Mouse (Mus musculus): ENCODE measurements at regions not wholly inside any gene's neighbourhood (a gene's known extent, or its start where the extent isn't known, plus 50 kb on each side); places are given as distances from the start of the nearest gene placed in this dataset.

DNA sequence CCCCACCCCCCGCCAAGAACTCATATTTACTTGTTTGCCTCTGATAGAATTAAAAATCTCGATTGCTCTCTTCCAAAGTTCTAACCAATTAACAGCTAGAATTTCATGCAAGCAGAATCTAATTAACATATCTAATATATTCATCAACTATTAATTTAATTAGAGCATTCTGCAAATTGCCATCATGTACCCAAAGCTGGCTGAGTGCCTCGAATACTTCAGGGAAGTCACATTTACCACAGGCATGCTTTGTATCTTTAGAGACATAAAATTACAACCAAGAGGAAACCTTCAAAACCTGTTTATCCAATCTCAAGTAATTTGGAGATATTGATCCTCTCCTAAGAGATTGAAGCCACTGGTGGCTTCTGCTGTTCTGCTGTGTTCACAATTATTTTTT lies 401.6 kb upstream of the Nmur2 start:
- in situ Hi-C loops (cut with MboI; ENCODE audit: unreplicated experiment in 2 of 2): no loop called here

DNA sequence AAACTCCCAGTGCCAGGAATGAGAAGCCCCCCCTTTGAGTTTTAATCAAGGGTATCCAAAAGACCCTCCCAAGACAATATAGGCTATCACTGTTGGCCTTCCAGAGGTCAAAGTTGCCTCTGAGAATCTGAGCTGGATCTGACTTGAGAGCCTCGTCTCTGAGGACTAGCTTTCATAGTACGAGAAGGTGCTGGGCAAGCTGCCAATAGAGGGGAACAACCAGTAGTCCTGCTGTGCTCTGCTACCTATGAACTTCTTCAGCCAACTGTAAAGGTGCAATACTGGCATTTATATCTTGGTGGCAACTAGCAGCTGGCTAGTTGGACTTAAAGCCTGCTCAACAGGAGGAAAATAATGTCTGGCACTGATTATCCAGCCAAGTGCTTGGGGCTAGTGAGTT lies 400.3 kb upstream of the Nmur2 start:
- in situ Hi-C loops (cut with MboI; ENCODE audit: unreplicated experiment in 2 of 2): no loop called here

DNA sequence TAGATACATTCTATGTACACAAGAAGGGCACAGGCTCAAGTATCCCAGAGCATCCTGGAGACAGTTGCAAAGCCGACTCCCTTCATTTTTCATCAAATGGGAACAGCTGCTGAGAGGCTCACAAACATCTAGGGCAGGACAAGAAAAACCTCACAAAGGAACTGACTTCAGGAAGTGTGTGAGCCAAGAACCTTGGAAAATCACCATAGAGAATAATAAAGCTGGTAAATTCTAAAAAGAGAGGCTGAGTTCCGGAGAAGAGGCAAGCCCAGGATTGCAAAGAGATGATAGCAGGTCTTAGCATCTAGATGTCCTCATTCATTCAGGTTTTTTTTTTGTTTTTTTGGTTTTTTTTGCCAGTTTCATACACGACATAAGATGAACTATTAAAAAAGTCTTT lies 390.3 kb upstream of the Nmur2 start:
- in situ Hi-C loops (cut with MboI; ENCODE audit: unreplicated experiment in 2 of 2): no loop called here

DNA sequence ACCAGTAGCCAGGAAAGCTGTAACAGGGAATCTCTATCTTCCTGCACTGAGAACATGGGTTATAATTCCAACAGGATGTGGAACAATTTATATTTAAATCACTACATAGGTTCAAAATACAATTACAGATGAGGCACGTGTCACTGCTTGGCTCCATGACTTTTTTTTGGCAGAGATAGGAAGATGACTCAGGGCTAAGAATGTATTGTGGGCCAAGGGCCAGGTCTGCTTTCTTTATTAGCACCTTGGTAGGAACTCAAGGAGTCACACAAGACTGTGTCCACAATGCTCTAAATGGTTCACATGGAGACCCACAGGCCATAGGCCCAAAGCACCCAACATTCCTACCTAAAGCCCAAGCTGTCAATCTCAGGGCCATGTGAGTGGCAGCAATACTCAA lies 344.0 kb upstream of the Nmur2 start:
- in situ Hi-C loops (cut with MboI; ENCODE audit: unreplicated experiment in 2 of 2): no loop called here

DNA sequence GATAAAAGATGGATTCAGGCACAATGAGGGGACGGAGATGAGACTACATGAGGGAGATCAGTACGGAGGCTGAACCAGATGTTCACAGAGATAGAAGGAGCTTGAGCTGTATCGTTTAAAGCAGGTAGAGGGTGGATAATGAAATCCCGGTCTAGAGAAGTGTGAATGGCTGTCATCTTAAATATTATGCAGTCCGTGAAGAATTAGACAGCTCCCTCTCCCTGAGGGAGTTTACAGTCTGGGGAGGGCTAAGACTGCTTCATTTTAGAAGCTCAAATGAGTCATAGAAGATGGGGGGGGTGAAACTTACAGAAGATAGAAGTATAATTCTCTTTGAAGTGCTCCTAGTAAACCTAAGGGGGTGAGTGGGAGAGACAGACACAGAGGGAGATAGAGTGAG lies 336.7 kb upstream of the Nmur2 start:
- in situ Hi-C loops (cut with MboI; ENCODE audit: unreplicated experiment in 2 of 2): no loop called here

DNA sequence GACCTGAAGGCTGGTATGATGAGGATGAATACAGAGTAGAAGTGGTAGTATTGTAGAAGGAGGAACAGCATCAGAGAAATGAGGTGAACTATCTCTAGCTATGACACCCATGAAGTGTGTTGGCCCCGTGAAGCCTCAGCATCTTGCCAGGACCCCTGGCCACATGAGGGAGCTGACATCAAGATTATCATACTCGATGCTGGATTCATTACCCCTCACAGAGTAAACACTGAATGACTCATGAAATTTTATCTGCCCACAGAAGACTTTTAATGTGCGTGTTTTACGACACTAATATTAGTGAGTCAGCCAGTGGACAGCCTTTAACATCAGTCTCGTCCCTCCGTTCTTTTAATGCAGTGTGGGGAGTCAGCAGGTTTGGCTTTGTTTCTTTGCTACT lies 333.5 kb upstream of the Nmur2 start:
- in situ Hi-C loops (cut with MboI; ENCODE audit: unreplicated experiment in 2 of 2): no loop called here

DNA sequence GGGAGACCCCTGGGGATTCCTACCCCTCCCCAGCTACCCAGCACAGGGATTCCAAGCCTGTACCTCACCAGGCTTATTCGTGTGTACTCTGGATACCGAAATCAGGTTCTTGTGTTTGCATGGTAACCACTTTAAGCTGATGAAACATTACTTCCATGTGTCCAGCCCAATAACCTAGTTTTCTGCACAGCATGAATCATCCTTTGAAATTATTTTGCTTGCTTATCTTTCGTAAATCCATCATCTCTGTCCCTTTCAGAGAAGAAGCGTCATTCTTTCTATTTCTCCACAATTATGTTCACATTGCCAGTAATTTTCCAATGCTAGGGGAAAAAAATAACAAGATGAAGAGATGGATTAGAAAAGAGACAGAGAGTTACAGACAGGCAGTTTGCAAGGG lies 332.8 kb upstream of the Nmur2 start:
- in situ Hi-C loops (cut with MboI; ENCODE audit: unreplicated experiment in 2 of 2): no loop called here

DNA sequence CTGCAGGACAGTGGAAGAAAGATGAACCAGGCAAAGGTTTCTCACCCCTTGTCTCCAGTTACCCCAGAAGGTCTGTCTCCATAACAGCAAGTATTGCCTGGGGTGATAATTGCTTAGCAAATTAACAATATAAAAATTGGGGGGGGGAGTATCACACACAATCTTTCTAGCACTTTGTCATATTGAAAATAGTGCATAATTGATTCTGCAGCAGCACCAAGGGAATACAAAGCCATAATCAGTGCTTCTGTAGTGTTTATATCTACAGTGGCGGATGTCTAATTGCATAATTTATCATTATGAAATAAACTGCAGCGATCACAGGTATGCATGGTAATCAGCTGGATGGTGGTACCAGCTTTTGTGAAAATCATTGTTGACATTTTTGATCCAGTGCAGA lies 316.9 kb upstream of the Nmur2 start:
- in situ Hi-C loops (cut with MboI; ENCODE audit: unreplicated experiment in 2 of 2): no loop called here

DNA sequence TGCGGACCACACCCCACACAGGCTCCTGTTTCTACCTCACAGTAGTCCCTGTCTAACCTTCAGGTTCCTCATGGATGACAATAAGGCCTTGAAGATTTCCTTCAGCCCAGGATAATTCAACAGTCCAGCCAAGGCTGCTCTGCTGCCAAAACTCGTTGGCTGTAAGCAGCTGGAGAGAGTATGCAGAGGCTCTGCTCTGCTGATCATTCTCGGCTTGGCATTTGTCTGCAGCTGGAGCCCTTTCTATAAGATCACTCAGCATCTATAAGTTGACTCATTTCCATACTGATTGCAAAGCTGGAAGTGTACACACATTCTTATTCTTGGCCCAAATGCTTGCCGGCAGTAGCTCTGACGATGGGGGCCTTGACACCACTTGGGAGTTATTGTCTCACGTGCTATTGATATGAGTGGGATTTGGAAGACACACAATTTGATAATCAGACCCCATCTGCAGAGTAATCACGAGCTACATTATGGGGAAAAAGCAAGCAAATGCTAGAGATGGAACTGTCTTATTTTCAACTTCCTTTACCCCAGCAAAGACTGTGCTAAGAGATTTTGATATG lies 311.1 kb upstream of the Nmur2 start:
- in situ Hi-C loops (cut with MboI; ENCODE audit: unreplicated experiment in 2 of 2): no loop called here

DNA sequence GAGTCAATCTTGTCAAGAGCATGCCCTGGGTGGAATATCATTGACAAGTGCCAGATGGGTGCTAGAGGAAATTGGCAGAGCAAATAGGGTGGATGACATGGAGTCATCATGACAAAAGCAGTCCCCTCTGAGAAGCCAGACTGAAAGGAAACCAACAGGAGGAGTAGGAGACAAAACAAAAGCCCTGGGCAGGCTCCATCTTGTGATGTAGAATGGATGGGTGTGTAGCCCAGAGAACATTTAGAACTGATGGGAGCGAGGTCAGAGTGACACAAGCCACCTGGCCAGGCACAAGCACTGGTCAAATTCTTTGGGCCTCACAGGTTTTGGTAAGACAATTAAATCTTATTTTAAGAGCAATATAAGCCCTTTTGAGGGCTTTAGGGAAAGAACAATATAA lies 310.4 kb upstream of the Nmur2 start:
- in situ Hi-C loops (cut with MboI; ENCODE audit: unreplicated experiment in 2 of 2): no loop called here

DNA sequence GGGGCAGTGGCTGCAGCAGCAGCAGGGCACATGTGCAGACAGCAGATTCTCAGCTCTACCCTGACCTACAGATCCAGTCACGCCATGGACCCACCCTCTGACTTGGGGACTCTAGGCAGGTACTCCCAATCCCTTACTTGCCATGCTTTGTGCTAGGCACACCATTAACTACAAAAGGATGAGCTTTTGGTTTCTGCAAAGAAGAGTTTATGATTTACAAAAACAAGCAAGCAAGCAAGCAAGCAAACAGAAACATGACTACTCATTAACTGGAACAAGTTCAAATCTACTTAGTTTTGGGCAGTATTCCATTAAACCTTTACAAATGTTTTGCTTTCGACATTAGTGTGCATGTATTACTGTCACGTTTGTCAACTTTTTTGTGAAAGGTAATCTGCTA lies 309.0 kb upstream of the Nmur2 start:
- in situ Hi-C loops (cut with MboI; ENCODE audit: unreplicated experiment in 2 of 2): no loop called here

DNA sequence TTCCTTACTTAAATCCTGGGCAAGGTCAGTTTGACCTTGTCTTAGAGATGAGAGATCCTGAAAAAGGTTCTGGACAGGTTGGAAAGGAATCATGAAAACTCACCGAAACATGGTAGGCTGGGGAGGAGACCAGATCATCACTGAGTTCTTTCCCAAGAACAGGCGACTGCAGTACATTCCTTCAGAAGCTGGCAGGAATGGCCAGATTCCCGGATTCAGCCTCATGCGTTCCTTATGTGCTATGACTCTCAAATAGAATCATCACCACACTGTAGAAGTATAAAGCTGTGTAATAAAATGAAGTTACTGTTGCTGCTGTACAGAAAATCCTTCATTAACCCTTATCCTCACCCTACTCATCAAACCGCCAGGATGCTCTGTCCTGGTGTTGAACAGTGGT lies 307.6 kb upstream of the Nmur2 start:
- in situ Hi-C loops (cut with MboI; ENCODE audit: unreplicated experiment in 2 of 2): no loop called here

DNA sequence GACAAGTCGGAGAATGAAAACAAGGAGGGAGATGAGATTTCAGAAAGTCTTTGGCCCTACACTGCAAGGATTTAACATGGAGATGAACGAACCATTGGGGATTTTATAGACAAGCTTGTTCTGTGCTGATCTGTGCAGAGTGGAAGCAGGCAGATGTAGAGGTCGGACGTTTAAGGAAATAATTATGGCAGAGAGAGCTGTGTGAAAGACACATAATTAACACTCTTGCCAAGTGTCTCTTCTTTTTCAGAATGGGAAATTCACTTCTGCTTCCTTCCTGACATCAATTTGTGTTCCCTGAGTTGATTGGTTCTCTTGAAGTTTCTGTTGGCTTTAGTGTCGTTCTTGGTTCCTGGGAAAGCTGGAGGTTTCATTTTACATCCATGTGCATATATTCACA lies 302.3 kb upstream of the Nmur2 start:
- in situ Hi-C loops (cut with MboI; ENCODE audit: unreplicated experiment in 2 of 2): no loop called here

DNA sequence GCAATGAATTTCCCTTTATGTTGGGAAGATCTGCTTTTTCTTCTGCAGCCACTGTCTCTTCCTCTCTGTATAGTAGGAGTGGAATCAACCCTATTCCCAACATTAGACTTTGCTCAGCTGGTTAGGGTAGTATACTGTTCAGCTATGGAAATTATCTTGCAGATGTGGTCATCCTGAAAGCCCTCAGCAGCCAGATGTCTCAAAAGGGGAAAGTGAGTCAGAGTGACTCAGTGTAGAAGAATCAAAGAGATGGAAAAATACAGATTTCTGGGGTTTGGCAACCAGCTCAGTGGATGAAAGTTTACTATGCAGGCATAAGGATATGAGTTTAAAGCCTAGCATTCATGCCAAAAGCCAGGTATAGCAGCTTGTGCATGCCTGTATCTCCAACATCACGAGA lies 300.9 kb upstream of the Nmur2 start:
- in situ Hi-C loops (cut with MboI; ENCODE audit: unreplicated experiment in 2 of 2): no loop called here

DNA sequence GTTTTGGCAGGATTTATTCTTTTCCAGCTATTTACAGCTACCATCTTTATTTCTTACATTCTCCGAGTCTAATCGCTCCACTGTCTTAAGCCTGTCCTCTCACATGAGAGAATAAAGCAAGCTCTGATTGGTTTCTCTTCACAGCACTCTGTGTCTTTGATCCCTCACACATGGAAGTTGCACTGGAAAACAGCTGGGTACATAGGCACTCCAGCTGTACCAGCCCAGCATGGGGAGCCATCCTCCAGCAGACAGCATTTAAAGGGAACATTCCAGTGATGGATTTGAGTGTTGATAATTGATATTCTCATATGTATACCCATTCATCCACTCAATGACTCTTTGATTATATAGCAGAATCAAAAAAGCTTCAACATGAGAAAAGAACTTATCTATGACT lies 300.2 kb upstream of the Nmur2 start:
- in situ Hi-C loops (cut with MboI; ENCODE audit: unreplicated experiment in 2 of 2): no loop called here

DNA sequence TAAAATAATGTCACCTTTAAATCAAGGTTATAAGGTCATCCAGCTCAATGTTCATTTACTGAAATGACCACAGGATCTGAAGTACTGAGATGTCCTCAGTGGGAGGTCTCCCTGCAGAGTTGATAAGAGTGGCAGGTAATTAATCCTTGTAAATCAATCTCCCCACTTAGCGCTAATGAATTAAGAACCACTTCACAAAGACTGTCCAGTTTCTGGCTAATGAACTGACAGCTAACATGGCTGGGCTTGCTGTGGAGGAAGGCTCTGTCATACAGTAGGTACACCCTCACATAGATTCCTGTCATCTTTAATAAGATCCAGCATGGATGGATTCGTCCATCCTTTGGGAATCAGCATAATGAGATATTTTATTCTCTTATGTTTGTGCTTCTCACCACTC lies 297.7 kb upstream of the Nmur2 start:
- in situ Hi-C loops (cut with MboI; ENCODE audit: unreplicated experiment in 2 of 2): no loop called here

DNA sequence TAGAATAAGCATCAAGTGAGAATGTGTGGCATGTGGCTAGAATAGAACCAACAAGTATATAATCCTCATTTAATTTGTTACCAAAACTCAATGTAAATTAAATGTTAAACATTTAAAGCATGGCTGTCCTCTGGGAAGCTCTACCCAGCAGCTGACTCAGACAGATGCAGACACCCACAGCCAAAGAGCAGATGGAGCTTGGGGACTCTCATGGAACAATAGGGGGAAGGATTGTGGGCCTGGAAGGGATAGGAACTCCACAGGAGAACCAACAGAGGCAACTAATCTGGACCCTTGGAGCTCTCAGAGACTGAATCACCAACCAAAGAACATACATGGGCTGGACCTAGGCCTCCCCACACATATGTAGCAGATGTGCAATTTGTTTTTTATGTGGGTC lies 295.1 kb upstream of the Nmur2 start:
- in situ Hi-C loops (cut with MboI; ENCODE audit: unreplicated experiment in 2 of 2): no loop called here

DNA sequence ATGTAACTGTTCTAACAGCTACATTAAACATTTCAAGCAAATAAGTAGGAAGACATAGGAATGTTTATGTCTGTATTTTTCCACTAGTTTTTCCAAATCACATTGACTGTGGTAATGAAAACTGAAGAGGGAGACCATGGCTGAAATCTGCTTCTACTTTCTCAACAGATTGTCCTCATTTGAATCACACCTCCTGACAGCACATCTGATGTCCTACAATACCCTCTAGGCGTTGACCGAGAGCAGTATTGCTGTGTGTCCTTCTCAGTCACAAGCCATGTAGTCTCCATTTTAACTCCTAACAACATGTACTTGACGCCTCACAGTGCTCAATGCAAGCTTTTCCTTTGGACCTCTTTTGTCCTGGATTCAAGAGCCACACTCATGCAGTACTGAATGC lies 279.5 kb upstream of the Nmur2 start:
- in situ Hi-C loops (cut with MboI; ENCODE audit: unreplicated experiment in 2 of 2): no loop called here

DNA sequence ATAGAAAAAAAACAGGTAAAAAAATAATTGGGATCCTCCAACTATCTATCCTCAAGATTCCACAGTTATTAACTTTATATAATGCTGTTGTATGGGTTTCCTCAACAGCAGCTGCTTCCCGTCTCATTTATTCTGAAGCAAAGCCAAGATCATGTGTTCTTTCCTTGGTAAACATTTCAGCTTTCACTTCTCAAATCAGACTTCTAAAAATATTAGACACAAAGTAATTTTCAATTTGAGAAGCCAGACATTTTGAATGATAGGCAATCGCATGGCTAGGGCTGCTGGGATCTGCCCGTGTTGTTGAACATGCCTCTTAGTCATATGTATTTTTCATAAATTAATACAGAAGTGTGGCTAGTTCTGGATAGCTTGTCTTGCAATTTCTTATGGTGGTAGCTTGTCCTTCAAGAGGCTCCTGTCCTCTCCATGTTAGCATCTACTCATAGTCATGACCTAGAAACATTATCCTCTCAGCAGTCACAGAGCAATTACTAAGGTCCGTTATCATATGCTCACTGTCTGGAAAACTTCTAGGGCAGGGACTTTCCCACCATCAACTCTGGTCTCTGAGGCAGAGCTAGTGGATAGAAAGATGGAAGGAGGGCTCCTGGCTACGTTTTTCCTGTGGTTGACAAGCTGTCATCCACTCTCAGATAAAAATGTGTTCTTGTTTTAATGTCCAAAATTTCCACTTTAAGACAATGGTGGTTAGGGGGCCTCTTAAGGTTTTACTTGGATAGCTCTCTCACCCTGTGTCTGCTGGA lies 274.6 kb upstream of the Nmur2 start:
- in situ Hi-C loops (cut with MboI; ENCODE audit: unreplicated experiment in 2 of 2): no loop called here

DNA sequence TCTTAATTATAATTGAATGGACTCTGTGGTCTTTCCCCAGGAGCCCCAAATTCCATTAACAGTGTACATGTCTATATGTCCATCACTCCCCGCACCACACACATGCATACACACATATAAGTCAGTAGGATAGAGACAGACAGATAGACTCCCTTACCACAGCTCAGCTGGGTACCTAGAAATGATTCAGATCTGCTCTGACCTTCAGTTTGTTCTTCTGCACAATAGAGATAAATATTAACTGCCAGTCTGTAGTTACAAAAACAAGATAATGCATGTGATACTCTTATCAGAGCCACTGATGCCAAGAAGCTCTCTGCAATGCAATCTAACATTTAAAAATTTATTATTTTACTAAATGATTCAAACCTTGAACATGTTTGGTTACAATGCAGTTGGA lies 268.7 kb upstream of the Nmur2 start:
- in situ Hi-C loops (cut with MboI; ENCODE audit: unreplicated experiment in 2 of 2): no loop called here

DNA sequence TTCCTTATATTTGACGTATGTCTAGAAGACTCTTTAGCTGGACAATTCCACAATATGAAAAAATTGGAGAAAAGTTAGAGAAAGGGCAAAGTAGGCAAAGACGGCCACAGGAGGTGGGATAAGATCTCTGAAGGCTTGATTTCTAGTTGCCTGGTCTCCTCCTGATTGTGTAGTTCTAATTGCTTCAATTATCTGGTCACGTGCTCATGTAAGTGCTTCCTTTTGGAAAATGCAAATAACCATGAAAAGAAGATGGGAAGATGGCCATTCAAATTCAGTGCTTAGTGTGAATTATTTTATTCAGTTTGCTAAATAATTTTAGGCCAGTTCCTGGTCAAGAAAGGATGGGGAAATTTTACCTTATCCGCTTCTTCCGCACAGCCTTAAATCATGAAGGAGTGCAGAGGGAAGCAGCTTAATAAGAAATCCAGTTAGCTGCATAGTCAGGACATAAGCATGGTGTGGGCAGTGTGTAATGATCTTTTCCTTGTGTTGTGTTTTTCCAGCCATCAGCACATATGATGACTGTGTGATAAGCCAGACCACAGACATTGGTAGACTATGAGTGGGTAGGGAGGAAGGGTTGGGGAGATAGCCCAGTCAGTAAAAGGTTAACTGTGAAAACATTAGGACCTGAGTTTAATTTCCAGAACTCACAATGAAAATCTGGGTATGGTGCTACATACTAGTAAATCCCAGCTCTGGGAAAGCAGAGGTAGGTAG lies 267.7 kb upstream of the Nmur2 start:
- in situ Hi-C loops (cut with MboI; ENCODE audit: unreplicated experiment in 2 of 2): no loop called here

DNA sequence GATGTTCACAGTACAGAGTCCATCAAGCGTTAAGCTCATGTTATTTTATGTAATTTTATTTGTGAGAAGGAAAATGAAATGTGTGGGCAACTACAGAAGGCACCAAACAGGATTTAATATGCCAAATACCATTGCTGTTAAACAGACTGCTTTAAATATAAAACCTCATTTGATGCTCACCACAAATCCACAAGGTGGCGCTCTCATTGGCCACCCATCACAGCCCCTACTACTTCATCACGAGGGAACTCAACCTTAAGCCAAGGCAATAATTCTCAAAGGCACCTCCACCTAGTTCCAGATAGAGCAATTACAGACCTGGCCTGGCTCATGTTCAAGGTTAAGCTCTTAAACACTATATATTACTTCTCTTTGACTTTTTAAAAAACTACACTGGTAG lies 266.2 kb upstream of the Nmur2 start:
- in situ Hi-C loops (cut with MboI; ENCODE audit: unreplicated experiment in 2 of 2): no loop called here

Data from v-Abl transformed pro-B cells (cell line).